Mouse (Mus musculus) forebrain, embryonic 14.5 days (tissue): ENCODE data around the gene Tbc1d7. TPM values are rescaled to one million over a fixed set of nuclear protein-coding genes. Genes with fewer than 3 reads are reported as not detected.

Experiments
- ATAC-seq: fragments of 200-750 bp; cut with Nextera tagmentation; 2 replicates; pipeline ENCODE4 v1.8.0; 2017; ENCODE audit warnings: mild to moderate bottlenecking, moderate library complexity
- DNase-seq: peaks from one replicate; pipeline ENCODE4 v3.0.0-alpha.2; 2015; ENCODE audit warnings: low spot score
- H3K27ac ChIP-seq: fragments of 300-500 bp; sonication (generic); 2 replicates; pipeline ENCODE4 v1.5.1; 2014; ENCODE audit warnings: low read depth, mild to moderate bottlenecking, control low read depth, low read length, moderate library complexity
- H3K27me3 ChIP-seq: fragments of 300-500 bp; sonication (generic); replicated peaks from 2 replicates; pipeline ENCODE4 v1.6.1; 2014; ENCODE audit warnings: low read length, control low read depth, mixed read lengths; ENCODE audit not compliant: control insufficient read depth, insufficient read depth
- H3K36me3 ChIP-seq: fragments of 300-500 bp; sonication (generic); 2 replicates; pipeline ENCODE4 v1.6.1; 2014; ENCODE audit warnings: low read length, control low read depth; ENCODE audit not compliant: control insufficient read depth, insufficient read depth
- H3K4me1 ChIP-seq: fragments of 300-500 bp; sonication (generic); 2 replicates; pipeline ENCODE4 v1.6.1; 2014; ENCODE audit warnings: antibody characterized with exemption, low read length, control low read depth; ENCODE audit not compliant: control insufficient read depth, insufficient read depth
- H3K4me2 ChIP-seq: fragments of 300-500 bp; sonication (generic); 2 replicates; pipeline ENCODE4 v1.6.1; 2014; ENCODE audit warnings: mild to moderate bottlenecking, control low read depth, low read length
- H3K4me3 ChIP-seq: fragments of 300-500 bp; sonication (generic); 2 replicates; pipeline ENCODE4 v1.5.1; 2014; ENCODE audit warnings: low read depth, low read length, control low read depth
- H3K9ac ChIP-seq: fragments of 300-500 bp; sonication (generic); 2 replicates; pipeline ENCODE4 v1.6.1; 2014; ENCODE audit warnings: mild to moderate bottlenecking, low read length, control low read depth, moderate library complexity
- H3K9me3 ChIP-seq: fragments of 300-500 bp; sonication (generic); replicated peaks from 2 replicates; pipeline ENCODE4 v1.6.1; 2016; ENCODE audit warnings: low read length, control low read depth, mixed read lengths; ENCODE audit not compliant: control insufficient read depth
- WGBS: fragments of 180-500 bp; shearing (Covaris S2); extraction: QIAGEN DNeasy Blood & Tissue Kit; methylation state at CpG from one replicate; pipeline ENCODE4 v1.1.7; 2014; 5-methylcytosine and 5-hydroxymethylcytosine counted together
- polyA plus RNA-seq: library from polyadenylated mRNA; unstranded; fragments of >200 nt; fragmentation: Nextera tagmentation; extraction: Ambion mirVana; gene quantifications from 2 replicates; pipeline ENCODE4 v1.2.1, GENCODE M21; 2014

Tbc1d7 gene
- polyA plus RNA-seq, 1 experiment from 2014 or later, result 101 TPM

DNA sequence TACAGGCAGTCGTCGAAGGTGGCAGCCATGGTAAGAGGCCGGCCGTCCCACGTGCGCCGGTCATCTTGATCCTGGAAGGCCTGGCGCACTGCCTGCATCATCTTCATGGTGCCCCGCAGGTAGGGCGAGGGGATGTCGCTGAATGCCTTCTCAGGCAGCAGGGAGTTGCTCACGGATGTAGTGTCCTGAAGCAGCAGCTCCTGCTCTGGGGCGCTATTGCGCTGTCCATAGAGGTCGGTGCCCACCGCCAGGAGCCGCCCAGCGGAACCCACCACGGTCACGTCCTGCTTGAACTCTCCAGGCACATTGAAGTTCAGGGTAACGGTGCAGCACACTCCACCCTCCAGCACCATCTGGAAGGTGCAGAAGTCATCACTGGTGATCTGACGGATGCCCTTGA is 29.2 kb upstream of the Tbc1d7 start:
- H3K36me3 ChIP-seq, result peaks cover 5% of the 10 kb centered on the region; the same call in 1 of the 2 replicates
- H3K4me1 ChIP-seq, result no peaks in the 10 kb centered on the region
- ATAC-seq (no peak), DNase-seq (no peak)
- no peak overlapping the region for H3K4me3 ChIP-seq
- no peak overlapping the region for H3K4me2 ChIP-seq
- H3K9ac ChIP-seq, result no peak overlapping the region
- no peaks in the 10 kb centered on the region for H3K9me3 ChIP-seq
- WGBS, result 72% methylated on average over 22 of the region's 22 CpGs
- no peak overlapping the region for H3K27ac ChIP-seq
- no peaks in the 10 kb centered on the region for H3K27me3 ChIP-seq

DNA sequence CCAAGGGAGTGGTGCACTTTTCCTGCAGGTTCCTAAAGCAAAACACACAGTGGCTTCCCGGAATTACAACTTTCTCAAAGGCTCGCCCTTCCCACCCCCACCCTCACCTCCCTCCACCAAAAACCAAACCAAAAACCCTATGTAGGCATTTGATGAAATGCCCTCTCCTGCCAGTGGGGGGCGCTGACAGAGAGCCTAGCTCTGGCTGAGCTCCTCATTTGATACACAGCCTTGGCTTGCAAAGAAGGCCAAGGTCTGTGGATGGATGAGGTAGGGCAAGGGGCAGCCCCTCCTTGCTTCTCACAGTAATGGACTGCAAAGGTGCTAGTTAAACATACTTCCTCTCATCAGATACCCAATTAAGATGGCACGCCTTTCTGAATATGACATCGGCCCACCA is 28.4 kb upstream of the Tbc1d7 start:
- Histone ChIP-seq H3K27me3 (no peaks in the 10 kb centered on the region), H3K9ac (no peak overlapping the region), H3K27ac (no peak overlapping the region), H3K36me3 (peaks cover 5% of the 10 kb centered on the region; the same call in 1 of the 2 replicates), H3K9me3 (no peaks in the 10 kb centered on the region), H3K4me2 (no peak overlapping the region), H3K4me3 (no peak overlapping the region), H3K4me1 (no peaks in the 10 kb centered on the region)
- WGBS, result 69% methylated on average over 5 of the region's 5 CpGs
- DNase-seq (no peak), ATAC-seq (no peak)

DNA sequence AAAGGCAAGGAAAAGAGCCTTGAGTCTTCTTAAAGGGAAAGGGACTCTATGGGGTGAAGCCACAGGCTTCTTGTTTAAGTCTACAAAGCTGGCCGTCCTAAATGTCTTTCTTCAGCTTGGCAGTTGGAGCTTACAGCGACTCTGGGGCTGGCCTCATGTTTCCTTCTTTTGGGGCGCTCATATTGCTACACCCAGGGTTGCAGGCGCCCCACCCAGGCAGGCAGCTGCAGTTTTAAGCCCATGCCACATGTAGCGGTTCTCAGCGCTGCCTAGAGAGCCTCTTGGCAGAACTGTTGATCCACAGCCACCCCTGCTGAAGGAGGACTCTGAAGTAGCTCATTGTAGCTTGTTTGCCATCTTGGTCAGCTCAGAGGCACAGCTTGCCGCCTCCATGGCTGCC is 28.0 kb upstream of the Tbc1d7 start:
- Histone ChIP-seq H3K4me2 (no peak overlapping the region), H3K4me3 (no peak overlapping the region), H3K36me3 (peaks cover 5% of the 10 kb centered on the region; the same call in 1 of the 2 replicates), H3K9me3 (no peaks in the 10 kb centered on the region), H3K4me1 (no peaks in the 10 kb centered on the region), H3K27ac (no peak overlapping the region), H3K27me3 (no peaks in the 10 kb centered on the region), H3K9ac (no peak overlapping the region)
- DNase-seq (no peak), ATAC-seq (no peak)
- 88% methylated on average over 7 of the region's 7 CpGs for WGBS

DNA sequence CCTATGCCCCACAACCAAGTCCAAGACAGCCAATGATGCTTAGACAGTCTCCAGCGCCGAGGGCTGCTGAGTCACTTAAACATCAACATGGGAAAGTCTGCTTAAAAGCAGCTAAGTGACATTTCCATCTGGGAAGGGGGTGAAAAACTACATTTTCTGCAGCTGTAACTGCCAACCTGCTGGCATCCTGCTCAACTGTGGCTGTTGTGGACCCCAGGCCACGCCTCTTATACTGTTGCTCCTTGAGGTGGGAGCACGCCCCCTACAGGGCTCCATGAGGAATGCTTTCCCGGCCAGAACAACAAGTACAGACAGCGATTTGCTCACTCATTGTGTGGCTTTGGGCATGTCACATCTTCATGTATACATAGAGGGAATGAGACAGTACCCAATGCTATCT is 25.9 kb upstream of the Tbc1d7 start:
- ATAC-seq, result no peak
- 57% methylated on average over 6 of the region's 6 CpGs for WGBS

DNA sequence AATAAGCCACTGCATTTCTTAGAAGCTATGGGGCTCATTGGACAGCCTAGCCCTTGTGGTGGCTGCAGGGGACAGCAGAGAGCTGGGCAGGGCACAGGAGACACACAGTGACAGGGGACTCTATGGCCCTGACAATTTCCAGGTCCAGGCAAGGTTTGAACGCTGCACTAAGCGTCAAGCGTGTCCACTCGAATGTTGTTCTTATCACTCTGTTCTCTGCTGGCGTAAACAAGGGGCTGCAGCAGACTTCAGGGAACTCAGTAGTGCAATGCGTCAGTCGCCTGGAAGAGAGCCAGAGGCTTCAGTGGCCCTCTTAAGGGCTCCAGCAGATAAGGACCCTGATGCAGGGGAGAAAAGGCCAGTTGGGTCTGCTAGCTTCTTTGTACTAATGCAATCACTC is 24.7 kb upstream of the Tbc1d7 start:
- Histone ChIP-seq H3K4me1 (no peaks in the 10 kb centered on the region), H3K9ac (no peak overlapping the region), H3K36me3 (peaks cover 5% of the 10 kb centered on the region; the same call in 1 of the 2 replicates), H3K9me3 (no peaks in the 10 kb centered on the region), H3K27ac (no peak overlapping the region), H3K4me2 (no peak overlapping the region), H3K4me3 (no peak overlapping the region), H3K27me3 (no peaks in the 10 kb centered on the region)
- WGBS, result 61% methylated on average over 7 of the region's 7 CpGs
- ATAC-seq (no peak), DNase-seq (no peak)

More for the DNA sequence above, 25.9 kb upstream of the Tbc1d7 start:
- Histone ChIP-seq H3K27ac (no peak overlapping the region), H3K9ac (no peak overlapping the region), H3K4me3 (no peak overlapping the region), H3K4me2 (no peak overlapping the region), H3K9me3 (no peaks in the 10 kb centered on the region), H3K36me3 (peaks cover 5% of the 10 kb centered on the region; the same call in 1 of the 2 replicates), H3K4me1 (no peaks in the 10 kb centered on the region), H3K27me3 (no peaks in the 10 kb centered on the region)
- no peak for DNase-seq

DNA sequence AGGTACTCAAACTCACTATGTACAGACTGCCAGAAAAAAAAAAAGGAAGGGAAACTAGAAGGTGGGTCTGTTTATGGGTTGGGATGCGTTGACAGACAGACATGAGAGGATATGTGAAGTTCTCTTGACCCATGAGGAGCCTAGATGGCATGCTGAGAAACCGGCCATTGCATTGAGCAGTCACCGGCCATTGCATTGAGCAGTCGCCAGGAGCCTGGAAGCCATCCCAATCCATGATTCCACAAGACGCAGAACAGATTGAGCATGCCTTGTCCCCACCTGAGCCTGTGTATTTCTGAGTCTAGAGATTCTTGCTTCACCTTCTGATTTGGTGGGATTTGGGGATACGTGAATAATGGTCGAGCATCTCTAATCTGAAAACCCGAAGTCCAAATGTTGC is 22.6 kb upstream of the Tbc1d7 start:
- no peaks in the 10 kb centered on the region for H3K9me3 ChIP-seq
- no peak overlapping the region for H3K27ac ChIP-seq
- no peaks in the 10 kb centered on the region for H3K27me3 ChIP-seq
- WGBS, result 94% methylated on average over 8 of the region's 8 CpGs
- H3K36me3 ChIP-seq, result no peaks in the 10 kb centered on the region
- no peak overlapping the region for H3K9ac ChIP-seq
- ATAC-seq (no peak), DNase-seq (no peak)
- no peaks in the 10 kb centered on the region for H3K4me1 ChIP-seq
- H3K4me2 ChIP-seq, result no peak overlapping the region
- H3K4me3 ChIP-seq, result no peak overlapping the region

DNA sequence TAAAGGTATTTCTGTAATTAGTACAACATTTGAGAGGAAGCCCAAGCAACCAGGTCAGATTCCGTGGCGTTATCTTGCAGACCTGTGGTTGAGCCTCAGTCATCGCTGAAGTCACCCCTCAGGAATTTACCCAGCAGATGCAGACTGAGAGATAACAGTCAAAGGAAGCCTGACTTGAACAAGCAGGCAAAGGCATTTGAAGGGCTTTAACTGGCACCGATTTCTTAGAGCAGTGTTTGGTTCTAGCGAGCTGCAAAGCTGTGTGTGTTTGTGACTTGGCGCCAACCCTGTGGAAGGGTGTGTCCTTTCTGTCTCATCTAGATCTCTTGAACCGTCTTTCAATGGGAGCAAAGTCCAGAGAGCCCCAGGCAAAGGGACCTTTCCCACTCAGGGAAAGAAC is 22.0 kb upstream of the Tbc1d7 start:
- Histone ChIP-seq H3K9me3 (no peaks in the 10 kb centered on the region), H3K4me1 (no peaks in the 10 kb centered on the region), H3K4me3 (no peak overlapping the region), H3K36me3 (no peaks in the 10 kb centered on the region), H3K27ac (no peak overlapping the region), H3K27me3 (no peaks in the 10 kb centered on the region), H3K4me2 (no peak overlapping the region), H3K9ac (no peak overlapping the region)
- ATAC-seq, result no peak
- DNase-seq, result no peak
- WGBS, result 80% methylated on average over 7 of the region's 7 CpGs

DNA sequence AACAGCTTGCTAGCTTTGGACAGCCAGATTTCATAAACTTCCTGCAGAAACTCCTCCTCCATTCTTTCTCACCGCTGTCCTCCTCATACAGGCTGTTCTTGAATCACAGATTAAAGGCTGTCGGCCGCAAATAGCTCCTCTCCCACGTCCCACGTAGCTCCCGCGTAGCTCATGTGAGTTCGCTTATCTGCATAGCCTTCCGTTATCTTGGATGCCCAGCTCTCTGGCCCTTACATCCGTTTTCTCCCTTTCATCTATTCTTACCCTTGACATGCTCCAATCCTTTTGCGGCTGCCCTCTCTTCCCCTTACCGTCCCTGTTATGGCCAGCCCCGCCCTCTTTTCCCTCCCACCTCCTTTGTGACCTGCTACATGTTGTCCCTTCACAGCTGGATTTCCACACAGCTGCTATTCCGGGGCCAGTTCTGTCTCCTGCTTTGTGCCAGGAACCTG is 20.5 kb upstream of the Tbc1d7 start:
- DNase-seq (no peak), ATAC-seq (no peak)
- H3K36me3 ChIP-seq, result no peaks in the 10 kb centered on the region
- no peaks in the 10 kb centered on the region for H3K4me1 ChIP-seq
- 18% methylated on average over 14 of the region's 14 CpGs for WGBS
- H3K9me3 ChIP-seq, result no peaks in the 10 kb centered on the region
- H3K9ac ChIP-seq, result no peak overlapping the region
- no peak overlapping the region for H3K4me2 ChIP-seq
- H3K27ac ChIP-seq, result no peak overlapping the region
- no peak overlapping the region for H3K4me3 ChIP-seq
- H3K27me3 ChIP-seq, result no peaks in the 10 kb centered on the region

DNA sequence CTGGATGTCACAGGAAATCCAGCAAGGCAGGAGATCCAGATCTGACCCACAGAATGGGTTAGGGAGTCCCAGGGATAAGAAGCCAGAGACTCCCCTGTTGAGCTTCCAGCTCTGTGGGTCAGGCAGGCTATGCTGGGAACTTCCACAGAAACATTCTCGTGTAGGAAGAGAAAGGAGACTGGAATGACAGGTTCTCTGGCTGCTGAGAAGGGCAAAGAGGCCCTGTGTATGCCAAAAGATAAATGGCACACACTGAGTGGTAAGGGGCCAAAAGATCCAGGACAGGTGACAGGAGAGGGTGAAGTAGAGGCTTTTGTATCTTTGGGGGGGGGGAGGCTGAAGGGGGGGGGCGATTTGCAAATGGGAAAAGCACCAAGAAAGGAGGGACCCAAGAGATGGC is 20.0 kb upstream of the Tbc1d7 start:
- WGBS, result 50% methylated on average over 1 of the region's 2 CpGs

More for the DNA sequence above, 20.0 kb upstream of the Tbc1d7 start:
- Histone ChIP-seq H3K27ac (no peak overlapping the region), H3K4me3 (no peak overlapping the region), H3K27me3 (no peaks in the 10 kb centered on the region), H3K4me1 (no peaks in the 10 kb centered on the region), H3K4me2 (no peak overlapping the region), H3K9ac (no peak overlapping the region), H3K9me3 (no peaks in the 10 kb centered on the region), H3K36me3 (no peaks in the 10 kb centered on the region)
- no peak for DNase-seq
- no peak for ATAC-seq
